Mouse (Mus musculus): Measurements from ENCODE around the gene Ptprh.

The Ptprh gene

DNA sequence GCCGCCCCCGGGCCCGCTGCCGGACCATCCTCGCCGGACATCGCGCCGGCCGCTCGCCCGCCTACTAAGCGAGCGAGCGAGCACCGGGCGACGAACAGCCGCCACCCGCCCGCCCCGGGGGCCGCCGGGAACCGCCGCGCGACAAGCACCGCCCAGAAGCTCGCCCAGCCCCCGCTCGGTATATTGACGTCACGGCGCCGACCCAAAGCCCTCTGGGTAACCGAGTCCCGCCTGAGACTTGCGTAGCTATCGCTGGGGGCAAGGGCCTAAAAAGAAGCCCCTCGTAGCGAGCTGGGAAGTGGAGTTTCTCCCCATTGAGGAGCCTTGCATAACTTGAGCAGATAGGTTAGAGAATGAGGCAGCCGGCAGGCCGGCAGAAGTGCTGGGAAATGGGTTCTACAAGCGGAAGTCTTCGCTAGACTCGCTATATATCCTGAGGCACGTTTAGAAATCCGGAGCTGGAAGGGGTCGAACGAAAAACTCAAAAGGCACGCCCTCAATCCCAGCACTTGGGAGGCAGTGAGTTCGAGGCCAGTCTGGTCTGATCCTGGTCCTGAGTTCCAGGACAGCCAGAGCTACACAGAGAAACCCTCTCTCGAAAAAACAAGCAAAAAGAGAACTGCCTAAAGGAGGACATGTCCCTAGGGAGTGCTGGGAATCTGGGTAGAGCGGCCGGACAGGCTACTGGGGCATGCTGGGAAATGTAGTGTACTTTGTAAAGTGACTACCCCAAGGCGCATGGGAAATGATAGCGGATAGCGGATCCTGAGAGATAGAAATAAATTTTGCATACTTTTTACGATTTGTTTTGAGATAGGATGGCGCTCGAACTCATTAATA lies 102.1 kb downstream of the Ptprh start, which contains the start of gene Ppp1r12c:
Ppp1r12c (minus strand) TSS at position 123 of the 840 bp plus-strand sequence.
- DNase-seq (ENCODE audit: low spot score) = peak; percentile 95

GRCm38 (mm10) chr7:4500892-4501471 lies 102.9 kb downstream of the Ptprh start:
- peak; percentile 54 for DNase-seq (ENCODE audit: low spot score)

DNA sequence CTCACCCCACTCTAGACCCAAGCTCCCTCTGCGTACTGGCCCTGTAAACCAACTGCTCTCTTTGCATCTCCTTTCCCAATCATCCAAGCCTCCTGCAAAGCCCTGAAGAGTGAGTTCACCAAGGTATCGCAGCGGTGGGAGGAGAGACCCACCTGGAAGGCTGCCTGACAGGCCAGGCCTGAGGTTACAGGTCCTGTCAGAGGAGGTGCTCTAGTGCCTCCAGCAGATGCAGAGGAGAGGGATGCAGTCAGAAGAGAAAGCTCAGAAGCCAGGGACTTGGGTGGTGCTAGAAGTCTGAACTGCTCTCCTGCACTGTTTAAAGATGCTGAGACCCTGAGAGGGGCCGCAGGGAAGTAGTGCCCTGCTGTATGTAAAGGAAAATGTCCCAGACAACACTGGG lies 104.8 kb downstream of the Ptprh start:
- no peak for DNase-seq (ENCODE audit: low spot score)

Data from layer of hippocampus, adult 11-12 months (tissue).